Comparison of ENCODE assay signal across 9 mouse cellular contexts in genomic region chr2:30441518-30442497, GRCm38 (mm10). TPM values are rescaled to one million over a fixed set of nuclear protein-coding genes. Genes with fewer than 3 reads are reported as not detected.
DNase-seq lines count a peak whose midpoint lies in the region; ATAC-seq and TF ChIP-seq lines count a peak whose summit lies in the region.
"Had no signal": no experiment of that assay in that cellular context is flagged by ENCODE, and none has a peak within 500 bp of the region (broad histone marks: within the 10 kb centered on the region; RNA-seq: fewer than 3 reads in every experiment).

No protein-coding gene starts in this region.

- H3K4me2 ChIP-seq in forebrain, embryonic 14.5 days (ENCODE audit: low read length) = peak overlapping the region; percentile 44
- H3K4me2 ChIP-seq in liver, embryonic 16.5 days (ENCODE audit: low read depth, low read length) = peak overlapping the region; percentile 40
- H3K4me2 ChIP-seq in neural tube, embryonic 13.5 days = peak overlapping the region; percentile 48

- H3K36me3 ChIP-seq in forebrain, embryonic 14.5 days (ENCODE audit: control insufficient read depth, insufficient read depth, low read length) = peaks cover 66% of the 10 kb centered on the region
- peaks cover 56% of the 10 kb centered on the region for H3K36me3 ChIP-seq in liver, embryonic 16.5 days (ENCODE audit: control insufficient read depth, insufficient read depth)
- H3K36me3 ChIP-seq in neural tube, embryonic 13.5 days = peaks cover 62% of the 10 kb centered on the region

- H3K9ac ChIP-seq in forebrain, embryonic 14.5 days (ENCODE audit: low read length) = peak overlapping the region; percentile 64
- peak overlapping the region; percentile 0; the same call in 1 of the 2 replicates for H3K9ac ChIP-seq in liver, embryonic 16.5 days (ENCODE audit: low read depth, low read length)
- H3K9ac ChIP-seq in neural tube, embryonic 13.5 days = peak overlapping the region; percentile 74

- 1% methylated on average over 15 of the region's 15 CpGs for WGBS in forebrain, embryonic 14.5 days
- 40% methylated on average over 15 of the region's 15 CpGs for WGBS in liver, embryonic 16.5 days (ENCODE audit: insufficient replicate concordance)
- 7% methylated on average over 15 of the region's 15 CpGs for WGBS in neural tube, embryonic 13.5 days

- intact Hi-C loops in heart, postnatal 10 days (cut with DNase I) = loop anchor here (1.0 to 2.0 kb wide), 2 partner anchors 28 to 353 kb away; no protein-coding TSS in a partner anchor

- H3K4me1 ChIP-seq in bone marrow macrophage, adult 2 months (ENCODE audit: control insufficient read depth, insufficient read depth, low read length) = peaks cover 35% of the 10 kb centered on the region
- peaks cover 23% of the 10 kb centered on the region for H3K4me1 ChIP-seq in forebrain, embryonic 14.5 days (ENCODE audit: control insufficient read depth, insufficient read depth, low read length)
- peaks cover 29% of the 10 kb centered on the region for H3K4me1 ChIP-seq in liver, embryonic 16.5 days (ENCODE audit: control insufficient read depth, low read depth, low read length)
- H3K4me1 ChIP-seq in neural tube, embryonic 13.5 days (replicated peaks) = peaks cover 63% of the 10 kb centered on the region

- peak; percentile 85 for ATAC-seq in forebrain, embryonic 14.5 days
- ATAC-seq in liver, embryonic 16.5 days (ENCODE audit: low read depth) = peak; percentile 19; the same call in 1 of the 2 replicates
- peak; percentile 80 for ATAC-seq in neural tube, embryonic 13.5 days (ENCODE audit: low read depth)

- TF ChIP-seq CTCF in bone marrow macrophage, adult 2 months (IDR thresholded peaks at IDR 0.05; ENCODE audit: low read depth, low read length) = no peak

- no peaks in the 10 kb centered on the region for H3K27me3 ChIP-seq in forebrain, embryonic 14.5 days (replicated peaks; ENCODE audit: control insufficient read depth, insufficient read depth, low read length)
- H3K27me3 ChIP-seq in liver, embryonic 16.5 days (ENCODE audit: control insufficient read depth, insufficient read depth, low read depth, low read length) = no peaks in the 10 kb centered on the region
- H3K27me3 ChIP-seq in neural tube, embryonic 13.5 days = no peaks in the 10 kb centered on the region

- TF ChIP-seq POLR2A in bone marrow macrophage, adult 2 months (IDR thresholded peaks at IDR 0.05; ENCODE audit: borderline replicate concordance, low read depth, low read length) = no peak

- H3K27ac ChIP-seq in bone marrow macrophage, adult 2 months (ENCODE audit: insufficient read depth, low read depth, low read length) = peak overlapping the region; percentile 99
- peak overlapping the region; percentile 97 for H3K27ac ChIP-seq in forebrain, embryonic 14.5 days (ENCODE audit: low read depth, low read length)
- peak overlapping the region; percentile 86 for H3K27ac ChIP-seq in liver, embryonic 16.5 days (ENCODE audit: low read length)
- peak overlapping the region; percentile 99 for H3K27ac ChIP-seq in neural tube, embryonic 13.5 days (replicated peaks)

- peak overlapping the region; percentile 59 for H3K4me3 ChIP-seq in bone marrow macrophage, adult 2 months (ENCODE audit: insufficient read depth, low read length)
- H3K4me3 ChIP-seq in forebrain, embryonic 14.5 days (ENCODE audit: low read depth, low read length) = no peak overlapping the region
- peak overlapping the region; percentile 24; the same call in 1 of the 2 replicates for H3K4me3 ChIP-seq in liver, embryonic 16.5 days (ENCODE audit: low read depth, low read length)
- H3K4me3 ChIP-seq in neural tube, embryonic 13.5 days = peak overlapping the region; percentile 12
- H3K4me3 ChIP-seq: erythroblast, embryonic 14.5 days had no signal

- H3K9me3 ChIP-seq in forebrain, embryonic 14.5 days (replicated peaks; ENCODE audit: control insufficient read depth, low read length) = no peaks in the 10 kb centered on the region
- no peaks in the 10 kb centered on the region for H3K9me3 ChIP-seq in liver, embryonic 16.5 days (replicated peaks; ENCODE audit: control insufficient read depth, low read length)
- no peaks in the 10 kb centered on the region for H3K9me3 ChIP-seq in neural tube, embryonic 13.5 days

- peak; percentile 82 for DNase-seq in CD4-positive, CD25-positive, alpha-beta regulatory T cell, adult 2 months (ENCODE audit: low read depth, low spot score)
- DNase-seq in forebrain, embryonic 14.5 days (ENCODE audit: low spot score) = peak; percentile 95
- peak; percentile 93 to 94 for DNase-seq in heart, postnatal 10 days
- peak; percentile 82 to 92 for DNase-seq in kidney, postnatal 36 days
- peak; percentile 81 for DNase-seq in testis, postnatal 10 days (ENCODE audit: low spot score)

RNA-seq across cellular contexts. Expression of gene Ptpa, which starts 26.0 kb away (rescaled TPM):
- polyA plus RNA-seq in bone marrow macrophage, adult 2 months (2012; ENCODE audit: insufficient read depth, insufficient read length, missing spikeins) = 110 TPM in 2 replicates
- polyA plus RNA-seq in forebrain, embryonic 14.5 days (2014; fragmentation: Nextera tagmentation; extraction: Ambion mirVana) = 66.6 and 88.4 TPM in 2 replicates
- total RNA-seq in heart, postnatal 10 days (2021) = 100 to 1,000 TPM; 125 to 133 TPM
- 121 TPM in 2 replicates for polyA plus RNA-seq in liver, embryonic 16.5 days (2015; fragmentation: Nextera tagmentation; extraction: Ambion mirVana)
- polyA plus RNA-seq in neural tube, embryonic 13.5 days (2015; fragmentation: Nextera tagmentation; extraction: Ambion mirVana) = 124 and 126 TPM in 2 replicates

RNA-seq across cellular contexts. Expression of gene Crat, which starts 26.2 kb away (rescaled TPM):
- polyA plus RNA-seq in bone marrow macrophage, adult 2 months (2012; ENCODE audit: insufficient read depth, insufficient read length, missing spikeins) = 66.4 and 67.4 TPM in 2 replicates
- 26.8 and 31.9 TPM in 2 replicates for polyA plus RNA-seq in forebrain, embryonic 14.5 days (2014; fragmentation: Nextera tagmentation; extraction: Ambion mirVana)
- total RNA-seq in heart, postnatal 10 days (2021) = 100 to 1,000 TPM; 448 to 485 TPM
- 24.2 and 31.3 TPM in 2 replicates for polyA plus RNA-seq in liver, embryonic 16.5 days (2015; fragmentation: Nextera tagmentation; extraction: Ambion mirVana)
- polyA plus RNA-seq in neural tube, embryonic 13.5 days (2015; fragmentation: Nextera tagmentation; extraction: Ambion mirVana) = 22.2 and 23.0 TPM in 2 replicates

RNA-seq across cellular contexts. Expression of gene Ier5l, which starts 32.2 kb away (rescaled TPM):
- 2.0 and 2.4 TPM in 2 replicates for polyA plus RNA-seq in bone marrow macrophage, adult 2 months (2012; ENCODE audit: insufficient read depth, insufficient read length, missing spikeins)
- polyA plus RNA-seq in forebrain, embryonic 14.5 days (2014; fragmentation: Nextera tagmentation; extraction: Ambion mirVana) = 3.0 and 3.6 TPM in 2 replicates
- 10 to 100 TPM in 1 of 2 experiments, 1 to 10 TPM in 1; 9.5 to 12.2 TPM for total RNA-seq in heart, postnatal 10 days (2021)
- 0.07 TPM in 1 of 2 replicates, not detected in the other for polyA plus RNA-seq in liver, embryonic 16.5 days (2015; fragmentation: Nextera tagmentation; extraction: Ambion mirVana)
- polyA plus RNA-seq in neural tube, embryonic 13.5 days (2015; fragmentation: Nextera tagmentation; extraction: Ambion mirVana) = 2.1 and 3.1 TPM in 2 replicates

RNA-seq across cellular contexts. Expression of gene Dolpp1, which starts 49.8 kb away (rescaled TPM):
- 24.2 and 28.7 TPM in 2 replicates for polyA plus RNA-seq in bone marrow macrophage, adult 2 months (2012; ENCODE audit: insufficient read depth, insufficient read length, missing spikeins)
- polyA plus RNA-seq in forebrain, embryonic 14.5 days (2014; fragmentation: Nextera tagmentation; extraction: Ambion mirVana) = 48.1 and 57.8 TPM in 2 replicates
- 10 to 100 TPM; 11.6 to 14.7 TPM for total RNA-seq in heart, postnatal 10 days (2021)
- 14.7 and 16.5 TPM in 2 replicates for polyA plus RNA-seq in liver, embryonic 16.5 days (2015; fragmentation: Nextera tagmentation; extraction: Ambion mirVana)
- polyA plus RNA-seq in neural tube, embryonic 13.5 days (2015; fragmentation: Nextera tagmentation; extraction: Ambion mirVana) = 51.4 and 52.0 TPM in 2 replicates

Comparison
In these comparisons a context has a peak if more than half of its experiments do, and no peak if none do; other contexts are left out.
1. ATAC-seq: peak in every context shown above with its lines; median percentile 85 in forebrain, embryonic 14.5 days; 80 in neural tube, embryonic 13.5 days; 19 in liver, embryonic 16.5 days.
2. H3K9ac ChIP-seq: peak in every context shown above with its lines; median percentile 74 in neural tube, embryonic 13.5 days; 64 in forebrain, embryonic 14.5 days; 0 in liver, embryonic 16.5 days.